In the genomic region with DNA sequence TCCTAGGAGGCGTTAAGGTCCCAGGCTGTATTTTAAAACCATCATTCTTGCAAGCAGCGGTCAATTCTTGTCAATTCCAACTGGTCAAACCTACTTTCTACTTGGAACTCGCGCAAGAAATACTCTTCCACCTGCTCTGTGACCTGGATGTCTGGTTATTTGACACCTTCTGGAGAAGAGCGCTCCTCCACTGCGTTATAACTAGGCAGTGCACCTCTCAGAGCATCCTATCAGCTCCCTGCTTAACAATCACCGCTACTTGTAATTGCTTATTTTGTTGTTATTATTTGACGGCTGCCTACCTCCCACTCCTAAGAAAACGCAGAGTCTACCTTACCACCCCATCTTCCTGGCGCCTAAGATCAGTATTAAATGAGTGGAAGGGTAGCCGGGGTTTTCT, we compare ENCODE assay signal across 8 mouse cellular contexts. TPM values are rescaled to one million over a fixed set of nuclear protein-coding genes. Genes with fewer than 3 reads are reported as not detected.
DNase-seq lines count a peak whose midpoint lies in the region; ATAC-seq and TF ChIP-seq lines count a peak whose summit lies in the region.

No protein-coding gene starts in this region.

- TF ChIP-seq POLR2A in thymus, adult 2 months (IDR thresholded peaks at IDR 0.05; ENCODE audit: control insufficient read depth, extremely low read depth, insufficient read depth, low read length, poor library complexity), result no peak
- TF ChIP-seq POLR2A in olfactory bulb, adult 2 months (IDR thresholded peaks at IDR 0.05; ENCODE audit: insufficient read depth, low read depth, low read length), result no peak

- peaks cover 38% of the 10 kb centered on the region for H3K36me3 ChIP-seq in erythroblast, embryonic 14.5 days (ENCODE audit: control insufficient read depth)
- peaks cover 5% of the 10 kb centered on the region; the same call in 1 of the 2 replicates for H3K36me3 ChIP-seq in thymus, adult 2 months (ENCODE audit: control insufficient read depth, insufficient read depth, low read length)

- no peak for ATAC-seq in erythroblast, adult 5-6 weeks (replicated peaks; ENCODE audit: low FRiP score, poor library complexity, severe bottlenecking)

- H3K27ac ChIP-seq in thymus, adult 2 months (ENCODE audit: control insufficient read depth, insufficient read depth, low read length), result peak overlapping the region; percentile 51; the same call in 1 of the 2 replicates
- H3K27ac ChIP-seq in olfactory bulb, adult 2 months (ENCODE audit: insufficient read depth, low read depth, low read length), result no peak overlapping the region

- WGBS in thymus, adult 2 months, result 3% methylated on average over 11 of the region's 11 CpGs
- under 1% methylated on average over 11 of the region's 11 CpGs for WGBS in large intestine, adult 2 months
- WGBS in olfactory bulb, adult 2 months, result 2% methylated on average over 11 of the region's 11 CpGs

- H3K4me1 ChIP-seq in erythroblast, embryonic 14.5 days (ENCODE audit: control insufficient read depth), result peaks cover 22% of the 10 kb centered on the region
- peaks cover 3% of the 10 kb centered on the region for H3K4me1 ChIP-seq in thymus, adult 2 months (replicated peaks; ENCODE audit: control insufficient read depth, insufficient read depth, low read length)
- 0 out of 2 replicates have a peak, but pooled peaks cover 6% of the 10 kb centered on the region for H3K4me1 ChIP-seq in olfactory bulb, adult 2 months (ENCODE audit: control insufficient read depth, insufficient read depth, low read length)

- H3K4me3 ChIP-seq in erythroblast, embryonic 14.5 days (replicated peaks), result peak overlapping the region; percentile 94
- peak overlapping the region; percentile 82 for H3K4me3 ChIP-seq in thymus, adult 2 months (ENCODE audit: control insufficient read depth, insufficient read depth, low read length)
- peak overlapping the region; percentile 67 for H3K4me3 ChIP-seq in olfactory bulb, adult 2 months (ENCODE audit: insufficient read depth, low read depth, low read length)

- DNase-seq in thymus, adult 2 months, result peak; percentile 8
- no peak for DNase-seq in thymus, postnatal 4 days
- peak; percentile 10 for DNase-seq in large intestine, adult 2 months (ENCODE audit: low read depth, low spot score)
- DNase-seq in layer of hippocampus, postnatal 14 days (ENCODE audit: low spot score in 2 of 2), result no peak
- DNase-seq in Muller cell, postnatal 12 days (ENCODE audit: inconsistent ontology term), result no peak

- H3K27me3 ChIP-seq in erythroblast, embryonic 14.5 days (ENCODE audit: control insufficient read depth), result no peaks in the 10 kb centered on the region
- H3K27me3 ChIP-seq in thymus, adult 2 months (ENCODE audit: control insufficient read depth, insufficient read depth, low read length), result no peaks in the 10 kb centered on the region

- no peak for TF ChIP-seq CTCF in thymus, adult 2 months (IDR thresholded peaks at IDR 0.05; ENCODE audit: borderline replicate concordance, control insufficient read depth, extremely low read depth, insufficient read depth, low read length, poor library complexity)
- TF ChIP-seq CTCF in olfactory bulb, adult 2 months (IDR thresholded peaks at IDR 0.05; ENCODE audit: insufficient read depth, low read depth, low read length), result no peak

- H3K9me3 ChIP-seq in erythroblast, embryonic 14.5 days (ENCODE audit: control insufficient read depth, low read length), result no peaks in the 10 kb centered on the region

RNA-seq across cellular contexts. Expression of gene Snrpf, which starts 0.7 kb away (rescaled TPM):
- 9.7 and 11.9 TPM in 2 replicates for polyA plus RNA-seq in erythroblast, embryonic 14.5 days (2012)
- total RNA-seq in erythroblast, adult 5-6 weeks (2015; ENCODE audit: low replicate concordance), result 36.8 and 37.9 TPM in 2 replicates
- 25.2 and 64.4 TPM in 2 replicates for total RNA-seq in erythroblast, adult 5-6 weeks (2017; ENCODE audit: low replicate concordance)
- polyA plus RNA-seq in thymus, adult 2 months (2012; rRNA removed), result 88.9 and 92.2 TPM in 2 replicates
- polyA plus RNA-seq in large intestine, adult 2 months (2012; rRNA removed), result 37.6 and 46.7 TPM in 2 replicates
- not detected in 2 replicates for polyA plus RNA-seq in olfactory bulb, adult 2 months (2012; ENCODE audit: insufficient read depth, insufficient read length, low replicate concordance, missing spikeins)
- 10 to 100 TPM; 10.4 to 11.7 TPM for total RNA-seq in layer of hippocampus, postnatal 14 days (2021)

RNA-seq across cellular contexts. Expression of gene Ccdc38, which starts 48.4 kb away (rescaled TPM):
- not detected in 2 replicates for polyA plus RNA-seq in erythroblast, embryonic 14.5 days (2012)
- not detected in 2 replicates for total RNA-seq in erythroblast, adult 5-6 weeks (2015; ENCODE audit: low replicate concordance)
- total RNA-seq in erythroblast, adult 5-6 weeks (2017; ENCODE audit: low replicate concordance), result 0.34 TPM in 1 of 2 replicates, not detected in the other
- polyA plus RNA-seq in thymus, adult 2 months (2012; rRNA removed), result 0.03 TPM in 1 of 2 replicates, not detected in the other
- not detected in 2 replicates for polyA plus RNA-seq in large intestine, adult 2 months (2012; rRNA removed)
- not detected in 2 replicates for polyA plus RNA-seq in olfactory bulb, adult 2 months (2012; ENCODE audit: insufficient read depth, insufficient read length, low replicate concordance, missing spikeins)
- total RNA-seq in layer of hippocampus, postnatal 14 days (2021), result not detected

RNA-seq across cellular contexts. Expression of gene Amdhd1, which starts 49.0 kb away (rescaled TPM):
- 0.03 TPM in 1 of 2 replicates, not detected in the other for polyA plus RNA-seq in erythroblast, embryonic 14.5 days (2012)
- total RNA-seq in erythroblast, adult 5-6 weeks (2015; ENCODE audit: low replicate concordance), result not detected in 2 replicates
- not detected in 2 replicates for total RNA-seq in erythroblast, adult 5-6 weeks (2017; ENCODE audit: low replicate concordance)
- polyA plus RNA-seq in thymus, adult 2 months (2012; rRNA removed), result 0.44 and 0.46 TPM in 2 replicates
- polyA plus RNA-seq in large intestine, adult 2 months (2012; rRNA removed), result 0.06 and 0.10 TPM in 2 replicates
- not detected in 2 replicates for polyA plus RNA-seq in olfactory bulb, adult 2 months (2012; ENCODE audit: insufficient read depth, insufficient read length, low replicate concordance, missing spikeins)
- under 1 TPM; 0.14 to 0.50 TPM for total RNA-seq in layer of hippocampus, postnatal 14 days (2021)

RNA-seq across cellular contexts. Expression of gene Ntn4, which starts 51.7 kb away (rescaled TPM):
- polyA plus RNA-seq in erythroblast, embryonic 14.5 days (2012), result not detected in 2 replicates
- total RNA-seq in erythroblast, adult 5-6 weeks (2015; ENCODE audit: low replicate concordance), result 8.8 and 13.0 TPM in 2 replicates
- total RNA-seq in erythroblast, adult 5-6 weeks (2017; ENCODE audit: low replicate concordance), result 12.6 and 16.9 TPM in 2 replicates
- polyA plus RNA-seq in thymus, adult 2 months (2012; rRNA removed), result 1.1 and 1.3 TPM in 2 replicates
- polyA plus RNA-seq in large intestine, adult 2 months (2012; rRNA removed), result 4.9 and 5.0 TPM in 2 replicates
- polyA plus RNA-seq in olfactory bulb, adult 2 months (2012; ENCODE audit: insufficient read depth, insufficient read length, low replicate concordance, missing spikeins), result not detected in 2 replicates
- total RNA-seq in layer of hippocampus, postnatal 14 days (2021), result 1 to 10 TPM; 5.9 to 7.0 TPM

Comparison
In these comparisons a context has a peak if more than half of its experiments do, and no peak if none do; other contexts are left out.
1. DNase-seq: peak in thymus, adult 2 months (single experiment) and large intestine, adult 2 months (single experiment); none in thymus, postnatal 4 days (single experiment), layer of hippocampus, postnatal 14 days (0 of 2) and Muller cell, postnatal 12 days (single experiment).
2. RNA of gene Snrpf, which starts 0.7 kb away (polyA plus RNA-seq): 88.9 to 92.2 TPM in thymus, adult 2 months, 37.6 to 46.7 TPM in large intestine, adult 2 months and 9.7 to 11.9 TPM in erythroblast, embryonic 14.5 days; not detected in olfactory bulb, adult 2 months; every median in the first group is over 10 times any median in the second.
3. Peak in every context shown above with its lines, with median percentiles within 50 percentile points of each other: H3K4me3 ChIP-seq.